Mouse (Mus musculus) G1E (cell line): ENCODE results near the gene Guca1a.

Source experiments
- CTCF ChIP-seq: IDR thresholded peaks from 2 replicates; pipeline ENCODE4 v1.5.1; 2012; ENCODE audit warnings: low read depth, low read length, inconsistent platforms, mixed read lengths
- GATA1 ChIP-seq: IDR thresholded peaks from 2 replicates; pipeline ENCODE4 v1.6.1; 2012; ENCODE audit warnings: borderline replicate concordance, low read length, inconsistent platforms, mixed read lengths
- POLR2AphosphoS5 ChIP-seq: IDR thresholded peaks from 2 replicates; pipeline ENCODE4 v1.6.1; 2012; ENCODE audit warnings: low read depth, low read length, inconsistent platforms; ENCODE audit not compliant: insufficient replicate concordance
- TAL1 ChIP-seq: conservative IDR thresholded peaks from 2 replicates; pipeline ENCODE4 v1.6.1; 2012; ENCODE audit warnings: low read depth, low read length, inconsistent platforms, mixed read lengths

DNA sequence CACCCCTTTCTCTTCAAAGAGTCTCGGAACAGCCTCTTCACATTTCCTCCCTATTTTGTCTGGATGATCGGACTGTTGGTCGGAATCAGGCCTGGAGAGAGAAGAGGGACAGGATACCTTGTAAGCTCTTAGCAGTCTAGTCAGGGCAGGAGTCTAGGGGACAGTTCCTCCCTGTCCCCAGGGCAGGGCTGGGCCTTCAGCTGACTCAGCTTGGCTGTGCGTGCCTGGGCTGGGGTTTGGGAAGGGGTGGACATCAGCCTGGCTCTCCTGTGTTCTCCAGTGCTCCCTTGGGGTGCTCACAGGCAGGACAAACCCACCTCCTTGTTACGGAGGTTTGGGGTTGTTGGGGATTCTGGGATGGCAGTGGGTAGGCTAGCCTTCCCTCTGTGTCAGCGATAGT lies 38.2 kb upstream of the Guca1a start:
- TF ChIP-seq CTCF (no peak), GATA1 (no peak), POLR2AphosphoS5 (no peak), TAL1 (no peak)
